Mouse (Mus musculus) small intestine, adult 2 months (tissue): ENCODE measurements at regions not wholly inside any gene's neighbourhood (a gene's known extent, or its start where the extent isn't known, plus 50 kb on each side); places are given as distances from the start of the nearest gene placed in this dataset.
A peak's percentile ranks its signal among the peaks of the same experiment; 100 is the strongest.

Source experiments
- H3K27ac ChIP-seq: fragments of 200-500 bp; 2 replicates; pipeline ENCODE4 v1.5.1; 2012; ENCODE audit warnings: low read depth, low read length, control low read depth, inconsistent platforms; ENCODE audit not compliant: insufficient read depth
- H3K27me3 ChIP-seq: fragments of 200-500 bp; 2 replicates; pipeline ENCODE4 v1.6.1; 2012; ENCODE audit warnings: mild to moderate bottlenecking, moderate library complexity, low read length, inconsistent platforms; ENCODE audit not compliant: control insufficient read depth, insufficient read depth
- H3K36me3 ChIP-seq: fragments of 200-500 bp; 2 replicates; pipeline ENCODE4 v1.6.1; 2012; ENCODE audit warnings: mild to moderate bottlenecking, low read length, control low read depth, inconsistent platforms; ENCODE audit not compliant: control insufficient read depth, insufficient read depth
- H3K4me1 ChIP-seq: fragments of 200-500 bp; 2 replicates; pipeline ENCODE4 v1.6.1; 2012; ENCODE audit warnings: low read length, inconsistent platforms, mixed read lengths; ENCODE audit not compliant: control insufficient read depth, insufficient read depth, insufficient read length
- H3K4me3 ChIP-seq: fragments of 200-500 bp; 2 replicates; pipeline ENCODE4 v1.5.1; 2012; ENCODE audit warnings: low read depth, mild to moderate bottlenecking, control low read depth, inconsistent platforms, low read length, moderate library complexity
- CTCF ChIP-seq: fragments of 200-500 bp; IDR thresholded peaks from 2 replicates; pipeline ENCODE4 v1.5.1; 2012; ENCODE audit warnings: low read depth, mild to moderate bottlenecking, control low read depth, inconsistent platforms, low read length, moderate library complexity, mixed read lengths; ENCODE audit not compliant: insufficient replicate concordance, insufficient read length; ENCODE audit errors: extremely low read depth
- POLR2A ChIP-seq: fragments of 200-500 bp; IDR thresholded peaks from 2 replicates; pipeline ENCODE4 v1.6.1; 2012; ENCODE audit warnings: low read depth, mild to moderate bottlenecking, control low read depth, inconsistent platforms, low read length, moderate library complexity
- WGBS: fragments of 180-500 bp; shearing (Covaris S2); methylation state at CpG from one replicate; pipeline ENCODE4 v1.1.7; 2018; 5-methylcytosine and 5-hydroxymethylcytosine counted together

DNA sequence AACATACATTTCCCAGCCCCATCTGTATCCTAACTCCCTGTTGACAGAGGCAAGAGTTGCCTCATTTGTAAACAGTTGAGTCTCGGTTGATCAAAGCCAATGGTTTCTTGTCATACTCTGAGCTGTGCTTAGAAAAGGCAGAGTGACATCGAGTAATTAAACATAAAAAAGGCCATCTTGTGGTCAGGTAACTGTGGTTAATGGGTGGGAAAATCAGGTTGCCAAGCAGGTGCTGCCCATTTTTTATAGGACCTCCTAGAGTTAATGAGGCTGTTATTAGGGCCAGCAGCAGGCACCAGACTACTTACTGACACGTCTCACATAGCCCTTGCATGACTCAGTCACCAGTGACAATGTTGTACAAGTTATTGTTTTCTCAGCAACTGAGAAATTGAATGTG is 130.7 kb upstream of the Cxxc4 start:
- no peaks in the 10 kb centered on the region for H3K27me3 ChIP-seq
- H3K4me1 ChIP-seq = peaks cover 6% of the 10 kb centered on the region; the same call in 1 of the 2 replicates
- H3K27ac ChIP-seq = peak overlapping the region; percentile 3; the same call in 1 of the 2 replicates
- no peak overlapping the region for H3K4me3 ChIP-seq
- no peak for TF ChIP-seq POLR2A
- no peak for TF ChIP-seq CTCF
- WGBS = 34% methylated on average over 3 of the region's 3 CpGs
- H3K36me3 ChIP-seq = no peaks in the 10 kb centered on the region

DNA sequence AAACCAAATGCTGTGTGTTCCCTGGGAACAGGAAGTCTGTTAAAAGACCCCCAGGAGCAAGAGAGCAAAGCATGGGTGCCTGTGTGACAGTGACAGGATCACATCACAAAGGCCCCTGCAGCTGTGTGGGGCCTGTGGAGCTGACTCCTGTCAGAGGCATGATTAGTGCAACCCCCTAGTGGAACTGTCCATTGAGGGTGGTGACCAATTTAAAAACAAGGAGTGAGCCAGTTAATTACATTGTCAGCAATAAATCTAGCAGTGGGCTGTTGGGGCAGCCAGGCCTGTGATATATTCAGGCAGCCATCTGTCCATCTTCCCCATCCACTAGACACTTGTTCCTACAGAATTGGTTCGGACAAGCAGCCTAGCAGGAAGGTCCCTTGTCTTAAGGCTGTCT is 121.8 kb upstream of the Cxxc4 start:
- no peaks in the 10 kb centered on the region for H3K27me3 ChIP-seq
- 79% methylated on average over 1 of the region's 1 CpGs for WGBS
- no peaks in the 10 kb centered on the region for H3K4me1 ChIP-seq
- no peaks in the 10 kb centered on the region for H3K36me3 ChIP-seq
- TF ChIP-seq POLR2A (no peak), CTCF (no peak)
- H3K4me3 ChIP-seq = no peak overlapping the region
- no peak overlapping the region for H3K27ac ChIP-seq

DNA sequence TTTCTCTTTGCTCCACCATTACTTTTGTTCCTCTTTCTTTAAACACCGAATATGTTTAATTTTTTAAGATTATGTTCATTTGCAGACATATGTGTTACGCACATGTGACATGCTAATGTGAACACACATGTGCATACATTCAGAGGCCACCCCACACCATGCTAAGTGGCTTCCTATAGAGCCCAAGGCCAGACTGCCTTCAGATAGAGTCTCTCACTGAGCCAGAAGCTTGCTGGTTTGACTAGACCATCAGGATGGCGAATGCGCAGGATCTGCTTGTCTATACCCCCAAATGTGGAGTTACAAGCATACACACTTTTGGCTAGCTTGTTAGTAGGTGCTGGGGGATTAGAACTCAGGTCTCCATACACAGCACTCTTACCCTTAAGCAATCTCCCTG is 121.3 kb upstream of the Cxxc4 start:
- WGBS = 94% methylated on average over 4 of the region's 4 CpGs
- H3K4me3 ChIP-seq = no peak overlapping the region
- no peaks in the 10 kb centered on the region for H3K4me1 ChIP-seq
- H3K27me3 ChIP-seq = no peaks in the 10 kb centered on the region
- TF ChIP-seq CTCF (no peak), POLR2A (no peak)
- no peaks in the 10 kb centered on the region for H3K36me3 ChIP-seq
- no peak overlapping the region for H3K27ac ChIP-seq

DNA sequence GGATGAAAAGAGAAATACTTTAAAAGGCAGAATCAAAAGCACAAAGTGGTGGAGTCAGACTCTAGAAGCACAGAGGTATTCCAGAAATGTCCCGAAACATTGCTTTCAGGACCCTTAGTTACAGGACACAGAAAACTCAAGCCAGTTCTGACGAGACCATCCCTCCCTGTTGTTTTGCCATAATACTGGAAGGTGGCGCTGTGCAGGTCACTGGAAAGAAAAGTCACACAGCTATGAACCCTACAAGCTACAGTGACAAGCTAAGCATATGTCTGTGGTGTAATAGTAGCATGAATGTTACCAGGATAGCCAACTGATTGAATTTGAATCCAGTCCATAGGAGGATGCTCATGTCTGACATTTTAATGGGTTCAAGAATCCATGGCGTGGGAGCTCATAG is 117.4 kb upstream of the Cxxc4 start:
- no peak for TF ChIP-seq POLR2A
- no peak for TF ChIP-seq CTCF
- Histone ChIP-seq H3K4me1 (no peaks in the 10 kb centered on the region), H3K4me3 (no peak overlapping the region), H3K27me3 (no peaks in the 10 kb centered on the region), H3K36me3 (no peaks in the 10 kb centered on the region), H3K27ac (no peak overlapping the region)
- WGBS = 75% methylated on average over 4 of the region's 4 CpGs

DNA sequence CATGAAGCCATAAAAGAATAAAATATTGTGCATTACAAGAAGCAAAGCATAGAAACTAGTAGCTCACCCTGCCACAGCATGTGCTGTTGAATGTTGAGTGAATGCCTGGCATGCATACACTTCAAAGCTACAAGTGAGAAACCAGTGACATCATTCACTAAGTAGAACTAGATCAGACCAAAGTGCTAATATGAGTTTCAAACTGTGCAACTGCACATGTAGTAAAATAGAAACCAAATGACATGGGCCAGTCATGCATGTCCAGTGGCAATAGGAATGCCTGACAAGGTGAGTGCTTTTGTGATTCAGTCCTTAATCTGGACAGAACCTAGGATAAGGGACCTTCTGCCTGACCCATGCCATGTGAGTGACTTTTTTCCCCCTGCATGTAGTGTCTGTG is 111.3 kb upstream of the Cxxc4 start:
- no peaks in the 10 kb centered on the region for H3K4me1 ChIP-seq
- H3K36me3 ChIP-seq = no peaks in the 10 kb centered on the region
- no peak overlapping the region for H3K27ac ChIP-seq
- no peak overlapping the region for H3K4me3 ChIP-seq
- no peak for TF ChIP-seq POLR2A
- no peak for TF ChIP-seq CTCF
- H3K27me3 ChIP-seq = no peaks in the 10 kb centered on the region

DNA sequence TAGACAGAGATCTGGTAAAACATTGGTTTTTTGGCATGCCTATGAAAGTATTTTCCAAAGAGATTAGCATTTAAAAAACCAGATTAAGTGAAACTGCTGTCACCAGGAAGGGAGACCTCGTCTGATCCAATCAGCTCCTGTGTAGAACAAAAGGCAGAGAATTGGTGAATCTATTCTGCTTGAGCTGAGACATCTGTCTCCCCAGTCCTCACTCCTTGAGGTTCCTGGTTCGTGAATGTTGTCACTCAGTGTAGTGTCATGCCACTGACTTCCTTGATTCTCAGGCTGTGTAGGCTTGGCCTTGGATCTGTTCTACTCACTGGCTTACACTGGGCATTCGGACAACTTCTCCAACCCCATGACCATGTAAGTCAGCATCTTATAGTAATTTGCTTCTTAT is 105.9 kb upstream of the Cxxc4 start:
- Histone ChIP-seq H3K4me1 (no peaks in the 10 kb centered on the region), H3K27ac (no peak overlapping the region), H3K36me3 (no peaks in the 10 kb centered on the region), H3K4me3 (no peak overlapping the region), H3K27me3 (no peaks in the 10 kb centered on the region)
- TF ChIP-seq CTCF (no peak), POLR2A (no peak)
- 57% methylated on average over 3 of the region's 3 CpGs for WGBS

DNA sequence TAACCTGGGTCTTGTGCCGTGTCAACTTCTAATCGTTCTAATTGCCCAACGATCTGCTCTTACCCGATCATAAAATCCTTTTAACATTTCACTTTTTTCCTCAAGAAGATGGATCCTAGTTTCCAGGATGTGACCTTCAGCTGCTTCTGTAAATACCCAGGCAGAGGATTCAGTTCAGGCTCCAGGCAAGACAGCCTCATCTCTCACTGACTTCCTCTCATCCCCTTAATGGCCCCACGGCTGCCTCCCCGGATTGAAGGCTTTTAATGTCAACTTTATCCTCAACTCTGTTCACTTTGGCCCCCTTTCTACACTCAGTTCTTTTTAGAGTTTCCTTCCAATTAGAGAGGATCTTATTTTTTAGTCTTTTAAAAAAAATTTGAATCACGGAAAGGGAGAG is 91.0 kb upstream of the Cxxc4 start:
- TF ChIP-seq POLR2A = no peak
- TF ChIP-seq CTCF = no peak
- H3K36me3 ChIP-seq = no peaks in the 10 kb centered on the region
- WGBS = 40% methylated on average over 7 of the region's 7 CpGs
- H3K27ac ChIP-seq = no peak overlapping the region
- H3K27me3 ChIP-seq = no peaks in the 10 kb centered on the region
- H3K4me1 ChIP-seq = no peaks in the 10 kb centered on the region
- no peak overlapping the region for H3K4me3 ChIP-seq

DNA sequence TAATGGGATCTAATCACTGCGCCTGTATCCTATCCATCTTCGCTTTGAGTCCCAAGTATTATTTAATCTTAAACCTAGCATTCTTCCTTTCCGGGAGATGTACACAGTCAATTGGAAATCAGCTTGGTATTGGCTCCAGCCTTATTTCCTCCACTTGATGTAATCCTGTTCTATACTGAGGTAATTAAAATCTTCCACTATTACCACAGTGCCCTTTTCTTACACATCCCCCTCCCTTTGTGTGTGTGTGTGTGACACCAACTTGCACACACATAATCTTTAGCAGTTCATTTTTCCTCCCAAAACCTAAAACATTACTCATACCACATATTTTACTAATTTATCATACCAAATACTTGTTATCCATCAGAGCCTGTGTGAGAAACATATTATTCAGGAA is 90.3 kb upstream of the Cxxc4 start:
- no peak for TF ChIP-seq POLR2A
- no peak for TF ChIP-seq CTCF
- no peaks in the 10 kb centered on the region for H3K36me3 ChIP-seq
- no peaks in the 10 kb centered on the region for H3K4me1 ChIP-seq
- no peak overlapping the region for H3K27ac ChIP-seq
- no peaks in the 10 kb centered on the region for H3K27me3 ChIP-seq
- H3K4me3 ChIP-seq = no peak overlapping the region
- 87% methylated on average over 3 of the region's 3 CpGs for WGBS
